ENCODE assay signal across 8 mouse cellular contexts in the genomic region with DNA sequence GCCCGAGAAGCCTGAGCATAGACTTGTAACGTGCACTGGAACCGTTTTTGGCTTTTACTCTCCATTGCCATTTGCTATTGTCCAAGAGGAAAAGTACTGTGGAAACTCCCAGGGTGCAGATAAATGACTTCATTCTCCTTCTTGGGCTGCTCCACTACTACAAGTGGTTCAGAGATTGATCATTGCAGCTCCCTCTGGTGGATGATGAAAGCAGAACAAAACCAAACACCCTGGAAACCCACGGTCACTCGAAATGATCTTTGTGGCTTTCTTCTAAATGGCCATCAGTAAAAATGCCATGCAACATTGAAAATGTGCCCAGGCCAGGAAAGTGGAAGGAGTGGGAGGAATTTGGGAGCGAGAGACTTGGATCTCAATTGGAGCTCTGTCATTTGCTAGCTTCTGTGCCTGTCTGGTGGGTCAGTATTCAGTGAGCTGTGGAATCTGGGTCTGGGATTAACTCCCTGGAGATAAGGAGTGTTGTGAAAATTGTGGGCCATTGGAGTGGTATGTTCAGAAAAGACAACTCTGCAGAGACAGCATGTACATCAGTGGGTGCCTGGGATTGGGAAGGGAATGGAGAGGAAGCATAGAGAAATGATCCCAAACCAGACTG.
DNase-seq lines count a peak whose midpoint lies in the region; ATAC-seq and TF ChIP-seq lines count a peak whose summit lies in the region.

No protein-coding gene starts in this region.

- no peak overlapping the region for H3K4me3 ChIP-seq in intestine, embryonic 16.5 days (ENCODE audit: low read length)
- no peak overlapping the region for H3K4me3 ChIP-seq in midbrain, embryonic 15.5 days
- H3K4me3 ChIP-seq in stomach, postnatal 0 days (ENCODE audit: low read depth, low read length), result no peak overlapping the region

- no peak overlapping the region for H3K4me2 ChIP-seq in intestine, embryonic 16.5 days (ENCODE audit: low read depth, low read length)
- H3K4me2 ChIP-seq in midbrain, embryonic 15.5 days, result no peak overlapping the region
- no peak overlapping the region for H3K4me2 ChIP-seq in stomach, postnatal 0 days (replicated peaks; ENCODE audit: low read depth)

- WGBS in intestine, embryonic 16.5 days, result 31% methylated on average over 6 of the region's 6 CpGs
- WGBS in midbrain, embryonic 15.5 days, result 29% methylated on average over 6 of the region's 6 CpGs
- WGBS in stomach, postnatal 0 days, result 17% methylated on average over 6 of the region's 6 CpGs

- intact Hi-C loops in gastrocnemius, postnatal 14 days (cut with DNase I; ENCODE audit: low total_unique reads), result loop anchor here (10.0 kb wide), 1 partner anchor 74 kb away; no protein-coding TSS in a partner anchor

- H3K27ac ChIP-seq in intestine, embryonic 16.5 days (ENCODE audit: low read length), result no peak overlapping the region
- no peak overlapping the region for H3K27ac ChIP-seq in midbrain, embryonic 15.5 days
- no peak overlapping the region for H3K27ac ChIP-seq in stomach, postnatal 0 days (replicated peaks)

- in situ Hi-C loops in Patski (cut with MboI; ENCODE audit: low pct_unique_long_range_greater_than_20kb), result loop anchor here (5.0 to 25.0 kb wide), 2 partner anchors 157 to 972 kb away; no protein-coding TSS in a partner anchor

- no peaks in the 10 kb centered on the region for H3K36me3 ChIP-seq in intestine, embryonic 16.5 days (ENCODE audit: control insufficient read depth, insufficient read depth, low read length)
- no peaks in the 10 kb centered on the region for H3K36me3 ChIP-seq in midbrain, embryonic 15.5 days (replicated peaks)
- H3K36me3 ChIP-seq in stomach, postnatal 0 days (ENCODE audit: control insufficient read depth, insufficient read depth, low read length), result no peaks in the 10 kb centered on the region

- POLR2A ChIA-PET in Patski (lab: Charles Lee), result no interaction called here

- DNase-seq in 416B (ENCODE audit: low read depth) (peak; percentile 45), Patski (ENCODE audit: low read depth, low spot score) (no peak)
- peak; percentile 44 for DNase-seq in gastrocnemius, postnatal 14 days
- peak; percentile 30 to 34 for DNase-seq in left cerebral cortex, adult 8-10 months (ENCODE audit: low spot score in 2 of 2)
- peak; percentile 41 for DNase-seq in stomach, postnatal 0 days (ENCODE audit: low spot score)

- H3K9me3 ChIP-seq in intestine, embryonic 16.5 days (ENCODE audit: control insufficient read depth, low read length), result no peaks in the 10 kb centered on the region
- no peaks in the 10 kb centered on the region for H3K9me3 ChIP-seq in midbrain, embryonic 15.5 days
- H3K9me3 ChIP-seq in stomach, postnatal 0 days (ENCODE audit: control insufficient read depth, low read length), result no peaks in the 10 kb centered on the region

- no peak for TF ChIP-seq EP300 in stomach, postnatal 0 days (optimal IDR thresholded peaks at IDR 0.05)

- peak; percentile 84 for TF ChIP-seq CTCF in Patski (IDR thresholded peaks at IDR 0.05)
- peak; percentile 90 for TF ChIP-seq CTCF in stomach, postnatal 0 days (IDR thresholded peaks at IDR 0.05; ENCODE audit: low read depth)

- no peaks in the 10 kb centered on the region for H3K4me1 ChIP-seq in intestine, embryonic 16.5 days (ENCODE audit: control insufficient read depth, insufficient read depth, low read length)
- H3K4me1 ChIP-seq in midbrain, embryonic 15.5 days, result no peaks in the 10 kb centered on the region
- no peaks in the 10 kb centered on the region for H3K4me1 ChIP-seq in stomach, postnatal 0 days (replicated peaks; ENCODE audit: control insufficient read depth, insufficient read depth)

- ATAC-seq in Patski, result peak; percentile 65
- ATAC-seq in common myeloid progenitor, adult 5-6 weeks (replicated peaks; ENCODE audit: low read depth, poor library complexity, severe bottlenecking), result peak; percentile 87
- peak; percentile 73 for ATAC-seq in intestine, embryonic 16.5 days
- peak; percentile 79 for ATAC-seq in midbrain, embryonic 15.5 days (replicated peaks)
- ATAC-seq in stomach, postnatal 0 days (ENCODE audit: low FRiP score, low TSS enrichment), result peak; percentile 87

- H3K27me3 ChIP-seq in Patski, result no peaks in the 10 kb centered on the region
- no peaks in the 10 kb centered on the region for H3K27me3 ChIP-seq in intestine, embryonic 16.5 days (replicated peaks; ENCODE audit: control insufficient read depth, insufficient read depth, low read length)
- H3K27me3 ChIP-seq in midbrain, embryonic 15.5 days (replicated peaks), result no peaks in the 10 kb centered on the region
- H3K27me3 ChIP-seq in stomach, postnatal 0 days (ENCODE audit: control insufficient read depth, insufficient read depth, low read length), result no peaks in the 10 kb centered on the region

- CTCF ChIA-PET in Patski (lab: Charles Lee), result interaction anchor here (0.7 to 4.9 kb wide), 17 partner anchors 9 to 165 kb away, joined by 3 to 42 read pairs (median 4); a partner anchor contains a TSS

- no peak overlapping the region for H3K9ac ChIP-seq in intestine, embryonic 16.5 days (ENCODE audit: low read depth, low read length)
- no peak overlapping the region for H3K9ac ChIP-seq in midbrain, embryonic 15.5 days
- H3K9ac ChIP-seq in stomach, postnatal 0 days (ENCODE audit: low read length), result no peak overlapping the region
